Mouse (Mus musculus): ENCODE results near the gene Syt15.

DNA sequence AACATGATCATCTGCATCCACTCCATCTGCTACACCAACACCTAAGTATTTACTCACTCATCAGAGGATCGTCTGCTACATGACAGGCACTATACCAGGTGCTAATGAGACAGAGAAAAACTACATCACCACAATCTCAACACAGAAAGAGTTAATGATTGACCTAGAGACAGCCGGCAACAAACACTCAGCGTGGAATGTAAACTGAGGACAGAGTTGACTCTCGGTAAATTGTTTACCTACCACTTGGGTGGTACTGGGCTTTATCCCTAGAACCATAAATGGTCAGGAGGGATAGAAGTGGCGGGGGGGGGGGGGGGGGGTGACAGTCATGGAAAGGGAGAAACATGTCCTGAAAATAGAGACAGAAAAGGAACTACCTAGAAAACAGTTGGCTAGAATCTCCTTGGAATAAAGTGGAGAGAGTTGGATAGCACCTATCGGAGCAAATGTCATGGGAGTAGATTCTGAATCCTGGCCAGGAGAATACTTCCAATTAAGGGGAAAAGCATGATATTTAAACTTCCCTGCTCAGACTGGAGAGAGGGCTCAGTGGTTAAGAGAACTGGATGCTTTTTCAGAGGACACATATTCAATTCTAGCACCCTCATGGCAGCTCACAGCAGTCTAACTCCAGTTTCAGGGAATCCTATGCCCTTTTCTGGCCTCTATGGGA is 33.2 kb downstream of the Syt15 start:
- no peak for TF ChIP-seq CTCF (IDR thresholded peaks at IDR 0.05; ENCODE audit: low read depth, low read length)
- TF ChIP-seq POLR2A (IDR thresholded peaks at IDR 0.05; ENCODE audit: insufficient read depth, low read length), result no peak
- no peak for TF ChIP-seq EP300 (IDR thresholded peaks at IDR 0.05; ENCODE audit: insufficient read depth, low read depth, low read length)
